Mouse (Mus musculus) hindbrain, postnatal 0 days (tissue): ENCODE data around the gene Ifna7. TPM values are rescaled to one million over a fixed set of nuclear protein-coding genes. Genes with fewer than 3 reads are reported as not detected.
"Not testable (repeated sequence)": the region's sequence is repeated elsewhere in the genome, so short reads cannot be mapped to it uniquely, and the experiment has no call there.

Experiments used
- ATAC-seq: fragments of 200-750 bp; cut with Nextera tagmentation; 2 replicates; pipeline ENCODE4 v1.8.0; 2017; ENCODE audit warnings: mild to moderate bottlenecking, moderate TSS enrichment, moderate library complexity
- DNase-seq: peaks from one replicate; pipeline ENCODE4 v3.0.0-alpha.2; 2015; ENCODE audit warnings: low spot score
- H3K27ac ChIP-seq: fragments of 300-500 bp; sonication (generic); 2 replicates; pipeline ENCODE4 v1.5.1; 2014; ENCODE audit warnings: mild to moderate bottlenecking
- H3K27me3 ChIP-seq: fragments of 300-500 bp; sonication (generic); 2 replicates; pipeline ENCODE4 v1.6.1; 2014; ENCODE audit warnings: low read length, mixed read lengths; ENCODE audit not compliant: insufficient read depth
- H3K36me3 ChIP-seq: fragments of 300-500 bp; sonication (generic); 2 replicates; pipeline ENCODE4 v1.6.1; 2014; ENCODE audit warnings: low read length, mixed read lengths; ENCODE audit not compliant: insufficient read depth
- H3K4me1 ChIP-seq: fragments of 300-500 bp; sonication (generic); 2 replicates; pipeline ENCODE4 v1.6.1; 2014; ENCODE audit warnings: antibody characterized with exemption, low read length, mixed read lengths; ENCODE audit not compliant: insufficient read depth
- H3K4me2 ChIP-seq: fragments of 300-500 bp; sonication (generic); 2 replicates; pipeline ENCODE4 v1.6.1; 2014; ENCODE audit warnings: low read depth, mild to moderate bottlenecking, low read length, moderate library complexity, mixed read lengths
- H3K4me3 ChIP-seq: fragments of 300-500 bp; sonication (generic); 2 replicates; pipeline ENCODE4 v1.5.1; 2014; ENCODE audit warnings: low read length
- H3K9ac ChIP-seq: fragments of 300-500 bp; sonication (generic); replicated peaks from 2 replicates; pipeline ENCODE4 v1.6.1; 2014; ENCODE audit warnings: mild to moderate bottlenecking, low read length, moderate library complexity, mixed read lengths
- H3K9me3 ChIP-seq: fragments of 300-500 bp; sonication (generic); 2 replicates; pipeline ENCODE4 v1.6.1; 2016; ENCODE audit warnings: low read length, mixed read lengths
- CTCF ChIP-seq: IDR thresholded peaks from 2 replicates; pipeline ENCODE4 v1.5.1; 2016; ENCODE audit warnings: antibody characterized with exemption, control low read depth, low read depth
- WGBS: fragments of 180-500 bp; shearing (Covaris S2); extraction: QIAGEN DNeasy Blood & Tissue Kit; methylation state at CpG from one replicate; pipeline ENCODE4 v1.1.7; 2014; 5-methylcytosine and 5-hydroxymethylcytosine counted together
- polyA plus RNA-seq: library from polyadenylated mRNA; unstranded; fragments of >200 nt; fragmentation: Nextera tagmentation; extraction: Ambion mirVana; gene quantifications from 2 replicates; pipeline ENCODE4 v1.2.1, GENCODE M21; 2015
- total RNA-seq: library from RNA; depleted of rRNA; stranded (reverse); fragments of >200 nt; gene quantifications from 2 replicates; pipeline ENCODE4 v1.2.3, GENCODE M21; 2014

Gene Ifna7
- total and polyA plus RNA-seq, 2 experiments from 2014 or later: not detected

DNA sequence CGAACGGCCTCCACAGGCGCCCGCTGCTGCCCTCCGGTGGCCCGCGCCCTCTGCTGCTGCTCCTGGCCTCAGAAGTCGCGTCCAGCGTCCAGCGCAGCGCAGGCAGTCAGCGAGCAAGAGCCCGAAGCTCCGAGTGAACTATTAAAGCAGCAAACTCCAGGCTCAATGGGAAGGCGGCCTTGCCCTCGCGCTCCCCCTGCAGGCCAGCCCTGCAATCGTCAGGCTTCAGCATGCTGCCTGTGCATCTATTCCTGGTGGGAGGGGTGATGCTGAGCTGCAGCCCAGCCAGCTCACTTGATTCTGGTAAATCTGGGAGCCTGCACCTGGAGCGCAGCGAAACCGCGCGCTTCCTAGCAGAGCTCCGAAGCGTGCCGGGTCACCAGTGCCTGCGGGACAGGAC, 27.6 kb upstream of the Ifna7 start, which contains the start of gene Gm13277:
TSS of gene Gm13277 (plus strand) at position 231 of the 400 bp plus-strand sequence.
- WGBS: no CpG with 5 or more reads among the region's 28 CpGs
- H3K4me3 ChIP-seq, H3K27ac ChIP-seq, H3K9ac ChIP-seq, H3K9me3 ChIP-seq, H3K27me3 ChIP-seq, H3K4me1 ChIP-seq, DNase-seq, ATAC-seq, H3K4me2 ChIP-seq, H3K36me3 ChIP-seq: not testable (repeated sequence)
- TF ChIP-seq CTCF: peak; percentile 59

DNA sequence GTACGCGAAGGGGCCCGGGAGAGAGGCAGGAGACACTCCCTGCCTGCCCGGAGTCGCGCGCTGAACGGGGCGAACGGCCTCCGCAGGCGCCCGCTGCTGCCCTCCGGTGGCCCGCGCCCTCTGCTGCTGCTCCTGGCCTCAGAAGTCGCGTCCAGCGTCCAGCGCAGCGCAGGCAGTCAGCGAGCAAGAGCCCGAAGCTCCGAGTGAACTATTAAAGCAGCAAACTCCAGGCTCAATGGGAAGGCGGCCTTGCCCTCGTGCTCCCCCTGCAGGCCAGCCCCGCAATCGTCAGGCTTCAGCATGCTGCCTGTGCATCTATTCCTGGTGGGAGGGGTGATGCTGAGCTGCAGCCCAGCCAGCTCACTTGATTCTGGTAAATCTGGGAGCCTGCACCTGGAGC, 24.8 kb upstream of the Ifna7 start, which contains the start of gene Gm13278:
TSS of gene Gm13278 (plus strand) at position 301 of the 400 bp plus-strand sequence.
- H3K4me3 ChIP-seq, DNase-seq, H3K9ac ChIP-seq, H3K4me2 ChIP-seq, H3K27ac ChIP-seq, H3K27me3 ChIP-seq, H3K36me3 ChIP-seq, H3K4me1 ChIP-seq, H3K9me3 ChIP-seq, ATAC-seq: not testable (repeated sequence)
- no CpG with 5 or more reads among the region's 28 CpGs for WGBS

DNA sequence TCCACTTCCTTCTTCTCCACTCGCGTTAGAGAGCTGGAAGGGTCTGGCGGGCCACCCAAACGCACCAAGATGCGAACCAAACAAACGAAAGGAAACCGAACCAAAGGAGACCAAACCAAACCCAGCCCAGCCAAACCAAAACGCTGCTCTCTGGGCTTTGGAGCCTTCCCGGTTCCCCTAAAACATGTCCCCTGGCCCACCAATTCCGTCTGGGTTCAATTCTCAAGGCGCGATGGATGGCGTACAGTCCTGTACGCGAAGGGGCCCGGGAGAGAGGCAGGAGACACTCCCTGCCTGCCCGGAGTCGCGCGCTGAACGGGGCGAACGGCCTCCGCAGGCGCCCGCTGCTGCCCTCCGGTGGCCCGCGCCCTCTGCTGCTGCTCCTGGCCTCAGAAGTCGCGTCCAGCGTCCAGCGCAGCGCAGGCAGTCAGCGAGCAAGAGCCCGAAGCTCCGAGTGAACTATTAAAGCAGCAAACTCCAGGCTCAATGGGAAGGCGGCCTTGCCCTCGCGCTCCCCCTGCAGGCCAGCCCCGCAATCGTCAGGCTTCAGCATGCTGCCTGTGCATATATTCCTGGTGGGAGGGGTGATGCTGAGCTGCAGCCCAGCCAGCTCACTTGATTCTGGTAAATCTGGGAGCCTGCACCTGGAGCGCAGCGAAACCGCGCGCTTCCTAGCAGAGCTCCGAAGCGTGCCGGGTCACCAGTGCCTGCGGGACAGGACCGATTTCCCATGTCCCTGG, 21.9 kb upstream of the Ifna7 start, which contains the start of gene Gm13275:
TSS of gene Gm13275 (plus strand) at position 552 of the 740 bp plus-strand sequence.
- not testable (repeated sequence) for H3K36me3 ChIP-seq, ATAC-seq, H3K9ac ChIP-seq, H3K4me3 ChIP-seq, H3K27ac ChIP-seq, H3K9me3 ChIP-seq, H3K27me3 ChIP-seq, H3K4me1 ChIP-seq, DNase-seq, H3K4me2 ChIP-seq
- peak; percentile 43; the same call in 1 of the 2 replicates for TF ChIP-seq CTCF
- 0% methylated on average over 2 of the region's 52 CpGs for WGBS

DNA sequence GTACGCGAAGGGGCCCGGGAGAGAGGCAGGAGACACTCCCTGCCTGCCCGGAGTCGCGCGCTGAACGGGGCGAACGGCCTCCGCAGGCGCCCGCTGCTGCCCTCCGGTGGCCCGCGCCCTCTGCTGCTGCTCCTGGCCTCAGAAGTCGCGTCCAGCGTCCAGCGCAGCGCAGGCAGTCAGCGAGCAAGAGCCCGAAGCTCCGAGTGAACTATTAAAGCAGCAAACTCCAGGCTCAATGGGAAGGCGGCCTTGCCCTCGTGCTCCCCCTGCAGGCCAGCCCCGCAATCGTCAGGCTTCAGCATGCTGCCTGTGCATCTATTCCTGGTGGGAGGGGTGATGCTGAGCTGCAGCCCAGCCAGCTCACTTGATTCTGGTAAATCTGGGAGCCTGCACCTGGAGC, 18.9 kb upstream of the Ifna7 start, which contains the start of gene Gm13279:
TSS of gene Gm13279 (plus strand) at position 301 of the 400 bp plus-strand sequence.
- not testable (repeated sequence) for H3K4me2 ChIP-seq, ATAC-seq, DNase-seq, H3K4me1 ChIP-seq, H3K27ac ChIP-seq, H3K9ac ChIP-seq, H3K27me3 ChIP-seq, H3K4me3 ChIP-seq, H3K9me3 ChIP-seq, H3K36me3 ChIP-seq
- no CpG with 5 or more reads among the region's 28 CpGs for WGBS

DNA sequence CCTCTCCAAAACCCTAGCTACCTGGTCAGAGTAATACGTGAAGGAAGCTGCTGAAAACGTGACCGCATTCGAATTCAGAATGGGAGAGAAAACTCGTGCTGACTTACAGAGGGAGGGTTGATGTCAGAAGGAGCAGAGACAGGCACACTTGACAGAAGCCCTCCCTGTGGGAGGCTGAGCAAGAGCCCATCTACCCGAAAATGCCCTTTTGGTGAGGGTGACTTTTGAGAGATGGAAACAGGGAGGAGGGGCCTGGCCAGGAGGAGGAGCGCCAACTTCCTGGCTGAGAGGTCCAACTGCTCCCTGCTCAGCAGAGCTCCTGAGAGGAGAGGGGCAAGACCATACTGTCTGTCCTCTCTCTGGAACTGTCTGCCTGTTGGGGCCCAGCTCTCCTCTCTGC, 16.7 kb upstream of the Ifna7 start, which contains the start of gene Gm13285:
TSS of gene Gm13285 (plus strand) at position 301 of the 400 bp plus-strand sequence.
- not testable (repeated sequence) for H3K9me3 ChIP-seq, H3K9ac ChIP-seq, H3K4me2 ChIP-seq, H3K27me3 ChIP-seq, DNase-seq, H3K4me1 ChIP-seq, H3K27ac ChIP-seq, H3K36me3 ChIP-seq, H3K4me3 ChIP-seq, ATAC-seq
- 17% methylated on average over 4 of the region's 7 CpGs for WGBS

DNA sequence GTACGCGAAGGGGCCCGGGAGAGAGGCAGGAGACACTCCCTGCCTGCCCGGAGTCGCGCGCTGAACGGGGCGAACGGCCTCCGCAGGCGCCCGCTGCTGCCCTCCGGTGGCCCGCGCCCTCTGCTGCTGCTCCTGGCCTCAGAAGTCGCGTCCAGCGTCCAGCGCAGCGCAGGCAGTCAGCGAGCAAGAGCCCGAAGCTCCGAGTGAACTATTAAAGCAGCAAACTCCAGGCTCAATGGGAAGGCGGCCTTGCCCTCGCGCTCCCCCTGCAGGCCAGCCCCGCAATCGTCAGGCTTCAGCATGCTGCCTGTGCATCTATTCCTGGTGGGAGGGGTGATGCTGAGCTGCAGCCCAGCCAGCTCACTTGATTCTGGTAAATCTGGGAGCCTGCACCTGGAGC, 13.1 kb upstream of the Ifna7 start, which contains the start of gene Gm13287:
TSS of gene Gm13287 (plus strand) at position 301 of the 400 bp plus-strand sequence.
- no CpG with 5 or more reads among the region's 29 CpGs for WGBS
- not testable (repeated sequence) for DNase-seq, ATAC-seq

DNA sequence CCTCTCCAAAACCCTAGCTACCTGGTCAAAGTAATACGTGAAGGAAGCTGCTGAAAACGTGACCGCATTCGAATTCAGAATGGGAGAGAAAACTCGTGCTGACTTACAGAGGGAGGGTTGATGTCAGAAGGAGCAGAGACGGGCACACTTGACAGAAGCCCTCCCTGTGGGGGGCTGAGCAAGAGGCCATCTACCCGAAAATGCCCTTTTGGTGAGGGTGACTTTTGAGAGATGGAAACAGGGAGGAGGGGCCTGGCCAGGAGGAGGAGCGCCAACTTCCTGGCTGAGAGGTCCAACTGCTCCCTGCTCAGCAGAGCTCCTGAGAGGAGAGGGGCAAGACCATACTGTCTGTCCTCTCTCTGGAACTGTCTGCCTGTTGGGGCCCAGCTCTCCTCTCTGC, 10.8 kb upstream of the Ifna7 start, which contains the start of gene Gm13288:
TSS of gene Gm13288 (plus strand) at position 301 of the 400 bp plus-strand sequence.
- WGBS: no CpG with 5 or more reads among the region's 8 CpGs

More for the DNA sequence above, 13.1 kb upstream of the Ifna7 start, which contains the start of gene Gm13287:
- H3K9me3 ChIP-seq, H3K9ac ChIP-seq, H3K27me3 ChIP-seq, H3K27ac ChIP-seq, H3K36me3 ChIP-seq, H3K4me2 ChIP-seq, H3K4me1 ChIP-seq, H3K4me3 ChIP-seq: not testable (repeated sequence)

DNA sequence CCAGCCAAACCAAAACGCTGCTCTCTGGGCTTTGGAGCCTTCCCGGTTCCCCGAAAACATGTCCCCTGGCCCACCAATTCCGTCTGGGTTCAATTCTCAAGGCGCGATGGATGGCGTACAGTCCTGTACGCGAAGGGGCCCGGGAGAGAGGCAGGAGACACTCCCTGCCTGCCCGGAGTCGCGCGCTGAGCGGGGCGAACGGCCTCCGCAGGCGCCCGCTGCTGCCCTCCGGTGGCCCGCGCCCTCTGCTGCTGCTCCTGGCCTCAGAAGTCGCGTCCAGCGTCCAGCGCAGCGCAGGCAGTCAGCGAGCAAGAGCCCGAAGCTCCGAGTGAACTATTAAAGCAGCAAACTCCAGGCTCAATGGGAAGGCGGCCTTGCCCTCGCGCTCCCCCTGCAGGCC, 10.3 kb upstream of the Ifna7 start:
- not testable (repeated sequence) for H3K4me1 ChIP-seq, DNase-seq, H3K4me3 ChIP-seq, H3K9me3 ChIP-seq, H3K27ac ChIP-seq, H3K4me2 ChIP-seq, H3K36me3 ChIP-seq, H3K9ac ChIP-seq, ATAC-seq, H3K27me3 ChIP-seq
- 0% methylated on average over 6 of the region's 34 CpGs for WGBS

More for the DNA sequence above, 10.8 kb upstream of the Ifna7 start, which contains the start of gene Gm13288:
- H3K4me2 ChIP-seq, H3K27ac ChIP-seq, ATAC-seq, H3K4me1 ChIP-seq, H3K9me3 ChIP-seq, H3K9ac ChIP-seq, DNase-seq, H3K36me3 ChIP-seq, H3K4me3 ChIP-seq, H3K27me3 ChIP-seq: not testable (repeated sequence)
